Mouse (Mus musculus) ovary, postnatal 14 days (tissue): Measurements from ENCODE around the gene Svbp.
A peak's percentile ranks its signal among the peaks of the same experiment; 100 is the strongest.

Experiments
- DNase-seq: peaks from one replicate; pipeline ENCODE4 v3.0.0; 2022; ENCODE audit warnings: low spot score

Svbp gene

GRCm38 (mm10) chr4:119246688-119247225 is 51.7 kb downstream of the Svbp start:
- DNase-seq = no peak

- peak; percentile 62 for DNase-seq
These were observed 52.5 kb downstream of the Svbp start for GRCm38 (mm10) chr4:119247462-119248235.

GRCm38 (mm10) chr4:119248407-119248965 is 53.4 kb downstream of the Svbp start:
- DNase-seq = no peak
